Mouse (Mus musculus) heart, postnatal 0 days (tissue): ENCODE data around the gene Sapcd2. TPM values are rescaled to one million over a fixed set of nuclear protein-coding genes. Genes with fewer than 3 reads are reported as not detected.

Experiments used
- ATAC-seq: fragments of 200-750 bp; cut with Nextera tagmentation; 2 replicates; pipeline ENCODE4 v1.8.0; 2017; ENCODE audit warnings: low read depth, moderate number of reproducible peaks, moderate library complexity; ENCODE audit not compliant: insufficient read depth
- DNase-seq: peaks from one replicate; pipeline ENCODE4 v3.0.0-alpha.2; 2016; ENCODE audit warnings: low spot score
- H3K27ac ChIP-seq: fragments of 300-500 bp; sonication (generic); 2 replicates; pipeline ENCODE4 v1.5.1; 2014; ENCODE audit warnings: low read depth, mild to moderate bottlenecking
- H3K27me3 ChIP-seq: fragments of 300-500 bp; sonication (generic); 2 replicates; pipeline ENCODE4 v1.6.1; 2014; ENCODE audit warnings: low read length, mixed read lengths; ENCODE audit not compliant: control insufficient read depth, insufficient read depth
- H3K36me3 ChIP-seq: fragments of 300-500 bp; sonication (generic); replicated peaks from 2 replicates; pipeline ENCODE4 v1.6.1; 2014; ENCODE audit warnings: low read length, mixed read lengths; ENCODE audit not compliant: control insufficient read depth, insufficient read depth
- H3K4me1 ChIP-seq: fragments of 300-500 bp; sonication (generic); 2 replicates; pipeline ENCODE4 v1.6.1; 2014; ENCODE audit warnings: antibody characterized with exemption; ENCODE audit not compliant: control insufficient read depth, insufficient read depth
- H3K4me2 ChIP-seq: fragments of 300-500 bp; sonication (generic); 2 replicates; pipeline ENCODE4 v1.6.1; 2014; ENCODE audit warnings: low read depth, mild to moderate bottlenecking, low read length, moderate library complexity
- H3K4me3 ChIP-seq: fragments of 300-500 bp; sonication (generic); 2 replicates; pipeline ENCODE4 v1.5.1; 2014; ENCODE audit warnings: low read depth, low read length
- H3K9ac ChIP-seq: fragments of 300-500 bp; sonication (generic); replicated peaks from 2 replicates; pipeline ENCODE4 v1.6.1; 2014; ENCODE audit warnings: low read depth, low read length, mixed read lengths
- H3K9me3 ChIP-seq: fragments of 300-500 bp; sonication (generic); replicated peaks from 2 replicates; pipeline ENCODE4 v1.6.1; 2016; ENCODE audit warnings: low read length; ENCODE audit not compliant: control insufficient read depth
- CTCF ChIP-seq: IDR thresholded peaks from 2 replicates; pipeline ENCODE4 v1.5.1; 2016; ENCODE audit warnings: antibody characterized with exemption, control low read depth, low read depth
- EP300 ChIP-seq: IDR thresholded peaks from 2 replicates; pipeline ENCODE4 v1.6.1; 2016; ENCODE audit warnings: antibody characterized with exemption, low read depth
- WGBS: fragments of 180-500 bp; shearing (Covaris S2); extraction: QIAGEN DNeasy Blood & Tissue Kit; methylation state at CpG from one replicate; pipeline ENCODE4 v1.1.7; 2014; 5-methylcytosine and 5-hydroxymethylcytosine counted together
- polyA plus RNA-seq: library from polyadenylated mRNA; unstranded; fragments of >200 nt; fragmentation: Nextera tagmentation; extraction: Ambion mirVana; gene quantifications from 2 replicates; pipeline ENCODE4 v1.2.1, GENCODE M21; 2015
- total RNA-seq: library from RNA; depleted of rRNA; stranded (reverse); fragments of >200 nt; gene quantifications from 2 replicates; pipeline ENCODE4 v1.2.3, GENCODE M21; 2014; ENCODE audit warnings: low replicate concordance; rRNA removed

The Sapcd2 gene
- total and polyA plus RNA-seq, 2 experiments from 2014 or later: 5.6 to 14.0 TPM

DNA sequence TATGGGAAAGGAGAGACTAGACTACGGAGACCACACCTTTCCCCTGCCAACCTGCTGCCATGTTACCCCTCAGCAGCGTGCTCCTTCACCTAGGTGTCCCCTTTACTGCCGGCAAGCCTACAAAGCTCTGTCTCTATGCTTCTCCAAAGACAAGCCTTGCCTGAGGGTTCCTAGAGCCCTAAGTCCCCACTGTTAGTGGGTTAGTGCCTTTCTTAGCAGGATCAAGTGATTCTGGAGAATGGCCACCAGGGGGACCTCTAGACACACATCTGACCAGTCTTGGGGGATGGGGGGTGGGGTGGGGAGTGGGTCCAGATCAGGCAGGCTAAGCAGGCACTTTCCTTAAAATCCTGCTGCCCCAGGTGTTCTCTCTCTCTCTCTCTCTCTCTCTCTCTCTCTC lies 49.8 kb downstream of the Sapcd2 start:
- WGBS: 21% methylated on average over 3 of the region's 3 CpGs

DNA sequence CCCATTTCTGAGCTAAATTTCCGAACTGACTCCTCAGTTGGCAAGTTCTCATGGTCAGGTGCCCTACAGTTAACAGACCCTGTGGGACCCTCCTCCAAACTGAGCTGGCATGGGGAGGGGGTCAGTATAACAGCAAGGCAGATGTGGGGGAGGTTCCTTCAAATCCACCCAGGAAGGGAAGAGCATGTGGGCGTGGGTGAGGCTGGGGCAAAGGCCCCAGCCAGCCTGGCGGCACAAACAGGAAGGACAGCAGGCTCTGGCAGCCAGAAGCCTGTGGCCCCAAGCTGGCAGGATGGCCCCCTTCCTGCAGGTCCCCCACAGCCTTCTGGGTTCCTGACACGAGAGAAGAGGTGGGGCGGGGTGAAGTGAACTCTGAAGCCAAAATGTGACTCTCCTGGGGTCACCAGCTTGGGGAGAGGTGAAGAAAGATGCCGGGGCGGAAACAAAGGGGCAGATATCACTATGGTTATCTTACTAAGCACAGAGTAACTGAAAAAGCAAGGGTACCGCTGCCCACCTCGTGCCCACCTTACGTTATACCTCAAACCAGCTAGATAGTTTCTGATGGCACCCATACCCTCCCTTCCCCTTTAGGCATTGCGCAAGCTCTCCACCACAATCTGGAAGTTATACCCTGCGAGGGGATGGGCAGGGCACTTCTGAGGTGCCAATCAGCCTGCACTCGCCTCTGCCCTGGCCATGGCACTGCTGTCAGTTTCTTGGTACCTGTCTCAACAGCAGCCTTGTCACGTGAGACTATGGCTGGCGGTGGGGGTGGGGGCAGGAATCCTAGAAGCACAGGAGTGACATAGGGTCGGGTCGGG lies 50.7 kb downstream of the Sapcd2 start, which contains the start of gene Fut7:
Gene Fut7, plus strand, starts transcription at position 681 of the 824 bp plus-strand sequence.
- no peak within 1 kb of the TSS for H3K27ac ChIP-seq
- H3K4me2 ChIP-seq: no peak within 1 kb of the TSS
- H3K27me3 ChIP-seq: peaks cover 36% of the 10 kb centered on the region
- H3K9me3 ChIP-seq: no peaks in the 10 kb centered on the region
- H3K36me3 ChIP-seq: no peaks in the 10 kb centered on the region
- no peaks in the 10 kb centered on the region for H3K4me1 ChIP-seq
- 45% methylated on average over 17 of the region's 17 CpGs for WGBS
- H3K9ac ChIP-seq: no peak within 1 kb of the TSS
- no peak within 1 kb of the TSS for H3K4me3 ChIP-seq
- TF ChIP-seq EP300 (no peak), CTCF (no peak)
- ATAC-seq (no peak), DNase-seq (no peak)

More for the DNA sequence above, 49.8 kb downstream of the Sapcd2 start:
- Histone ChIP-seq H3K27me3 (peaks cover 36% of the 10 kb centered on the region), H3K4me3 (no peak overlapping the region), H3K9ac (no peak overlapping the region), H3K27ac (no peak overlapping the region), H3K9me3 (no peaks in the 10 kb centered on the region), H3K36me3 (no peaks in the 10 kb centered on the region), H3K4me1 (no peaks in the 10 kb centered on the region), H3K4me2 (no peak overlapping the region)
- DNase-seq: peak; percentile 39
- no peak for ATAC-seq
- peak; percentile 65 for TF ChIP-seq CTCF
- no peak for TF ChIP-seq EP300

DNA sequence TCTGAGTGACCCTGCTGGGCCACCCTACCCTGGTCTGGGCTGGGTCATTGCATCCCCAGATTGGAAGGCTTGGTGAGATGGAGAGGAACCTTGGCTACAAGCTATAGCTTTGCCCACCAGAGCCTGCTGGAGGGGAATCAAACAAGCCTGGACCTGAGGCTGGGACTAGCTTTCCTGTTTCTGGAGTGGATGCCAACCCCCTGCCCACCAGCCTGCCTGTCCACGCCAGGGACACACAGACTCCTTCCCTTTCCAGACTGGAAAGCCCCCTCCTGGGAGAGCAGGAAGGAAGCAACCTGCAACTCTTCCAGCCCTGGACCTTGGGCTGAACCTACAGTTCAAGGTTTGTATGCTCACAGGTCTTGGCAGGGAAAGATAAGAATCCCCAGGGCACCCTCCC lies 51.5 kb downstream of the Sapcd2 start:
- no peaks in the 10 kb centered on the region for H3K4me1 ChIP-seq
- peaks cover 36% of the 10 kb centered on the region for H3K27me3 ChIP-seq
- no peak overlapping the region for H3K4me2 ChIP-seq
- H3K36me3 ChIP-seq: no peaks in the 10 kb centered on the region
- no peak overlapping the region for H3K4me3 ChIP-seq
- H3K9me3 ChIP-seq: no peaks in the 10 kb centered on the region
- ATAC-seq (no peak), DNase-seq (no peak)
- no peak overlapping the region for H3K9ac ChIP-seq
- 44% methylated on average over 1 of the region's 1 CpGs for WGBS
- TF ChIP-seq EP300: no peak
- TF ChIP-seq CTCF: no peak
- H3K27ac ChIP-seq: no peak overlapping the region

DNA sequence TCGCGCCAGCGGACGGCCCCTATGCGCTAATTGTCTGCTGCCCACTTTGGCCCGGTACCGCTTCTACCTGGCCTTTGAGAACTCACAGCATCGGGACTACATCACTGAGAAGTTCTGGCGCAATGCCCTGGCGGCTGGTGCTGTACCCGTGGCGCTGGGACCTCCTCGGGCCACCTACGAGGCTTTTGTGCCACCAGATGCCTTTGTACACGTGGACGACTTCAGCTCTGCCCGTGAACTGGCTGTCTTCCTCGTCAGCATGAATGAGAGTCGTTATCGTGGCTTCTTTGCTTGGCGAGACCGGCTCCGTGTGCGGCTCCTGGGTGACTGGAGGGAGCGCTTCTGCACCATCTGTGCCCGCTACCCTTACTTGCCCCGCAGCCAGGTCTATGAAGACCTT lies 53.4 kb downstream of the Sapcd2 start:
- H3K36me3 ChIP-seq: no peaks in the 10 kb centered on the region
- 41% methylated on average over 27 of the region's 27 CpGs for WGBS
- DNase-seq (no peak), ATAC-seq (no peak)
- no peak for TF ChIP-seq CTCF
- TF ChIP-seq EP300: no peak
- no peak overlapping the region for H3K9ac ChIP-seq
- no peak overlapping the region for H3K27ac ChIP-seq
- no peaks in the 10 kb centered on the region for H3K9me3 ChIP-seq
- H3K27me3 ChIP-seq: peaks cover 36% of the 10 kb centered on the region
- peaks cover 4% of the 10 kb centered on the region; the same call in 1 of the 2 replicates for H3K4me1 ChIP-seq
- no peak overlapping the region for H3K4me2 ChIP-seq
- no peak overlapping the region for H3K4me3 ChIP-seq

DNA sequence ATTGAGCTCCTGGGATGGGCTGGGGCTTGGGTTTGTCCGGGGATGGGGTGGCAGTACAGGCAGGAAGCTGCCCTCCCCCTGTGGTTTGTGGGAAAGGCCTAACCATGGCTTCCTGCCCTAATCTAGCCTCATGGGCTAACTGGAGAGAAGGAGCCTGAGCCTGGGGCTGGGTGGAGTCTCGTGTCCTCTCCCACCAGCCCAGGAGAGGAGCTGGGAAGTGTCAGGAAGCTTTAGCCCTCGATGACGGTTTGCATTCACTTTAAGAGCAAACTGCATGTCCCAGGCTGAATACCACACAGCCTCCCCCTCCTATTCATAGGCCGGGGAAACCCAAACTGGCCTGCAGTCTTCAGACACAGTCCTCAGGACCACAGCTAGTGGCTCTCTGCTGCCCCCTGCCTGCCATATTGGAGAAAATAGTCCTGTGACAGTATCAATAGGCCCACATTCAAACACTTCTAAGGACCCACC lies 54.6 kb downstream of the Sapcd2 start:
- no peaks in the 10 kb centered on the region for H3K9me3 ChIP-seq
- H3K4me1 ChIP-seq: peaks cover 4% of the 10 kb centered on the region; the same call in 1 of the 2 replicates
- no peak overlapping the region for H3K9ac ChIP-seq
- H3K4me3 ChIP-seq: no peak overlapping the region
- no peak overlapping the region for H3K27ac ChIP-seq
- no peaks in the 10 kb centered on the region for H3K36me3 ChIP-seq
- peaks cover 36% of the 10 kb centered on the region for H3K27me3 ChIP-seq
- WGBS: 25% methylated on average over 5 of the region's 5 CpGs
- TF ChIP-seq EP300 (no peak), CTCF (peak; percentile 84)
- peak; percentile 39 for DNase-seq
- no peak overlapping the region for H3K4me2 ChIP-seq
- ATAC-seq: no peak

DNA sequence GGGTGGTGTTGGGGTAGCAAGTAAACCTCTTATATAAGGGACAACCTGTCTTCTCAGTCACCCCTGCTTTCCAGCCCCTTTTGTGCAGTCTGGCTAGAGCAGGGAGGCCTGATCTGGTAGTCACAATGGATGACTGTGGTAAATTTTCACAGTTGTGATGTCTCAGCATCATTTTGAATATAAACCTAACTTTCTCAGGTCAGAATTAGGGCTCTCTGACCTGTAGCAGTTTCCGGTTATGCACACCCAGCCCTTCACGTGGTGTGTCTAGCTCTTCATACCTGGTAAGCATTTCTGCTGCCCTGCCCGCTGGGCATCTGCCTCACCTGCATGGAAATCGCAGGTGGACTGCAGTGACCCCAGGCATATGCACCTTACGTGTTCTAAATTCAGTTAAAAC lies 55.1 kb downstream of the Sapcd2 start:
- Histone ChIP-seq H3K4me2 (no peak overlapping the region), H3K27me3 (peaks cover 36% of the 10 kb centered on the region), H3K9me3 (no peaks in the 10 kb centered on the region), H3K27ac (no peak overlapping the region), H3K4me1 (peaks cover 4% of the 10 kb centered on the region; the same call in 1 of the 2 replicates), H3K4me3 (no peak overlapping the region), H3K9ac (no peak overlapping the region), H3K36me3 (no peaks in the 10 kb centered on the region)
- DNase-seq (no peak), ATAC-seq (no peak)
- TF ChIP-seq EP300 (no peak), CTCF (no peak)
- WGBS: 83% methylated on average over 5 of the region's 5 CpGs

Other genes with a start within 250 kb of the Sapcd2 start
Only the 30 nearest of the 39 such genes appear.
- gene Nelfb, start 160.8 kb upstream of the Sapcd2 start, total RNA-seq: 49.0 and 63.7 TPM in 2 replicates
- gene Nelfb, start 160.8 kb upstream of the Sapcd2 start, polyA plus RNA-seq: 38.4 and 41.9 TPM in 2 replicates
- gene Stpg3, start 157.7 kb upstream of the Sapcd2 start, total RNA-seq: not detected in 2 replicates
- gene Stpg3, start 157.7 kb upstream of the Sapcd2 start, polyA plus RNA-seq: not detected in 2 replicates
- gene Fam166a, start 153.6 kb upstream of the Sapcd2 start, total RNA-seq: not detected in 2 replicates
- 0.33 TPM in 1 of 2 replicates, not detected in the other for gene Fam166a, start 153.6 kb upstream of the Sapcd2 start, polyA plus RNA-seq
- gene Tubb4b, start 147.6 kb upstream of the Sapcd2 start, total RNA-seq: 665 and 888 TPM in 2 replicates
- 217 and 244 TPM in 2 replicates for gene Tubb4b, start 147.6 kb upstream of the Sapcd2 start, polyA plus RNA-seq
- not detected in 2 replicates for gene Slc34a3, start 138.0 kb upstream of the Sapcd2 start, total RNA-seq
- gene Slc34a3, start 138.0 kb upstream of the Sapcd2 start, polyA plus RNA-seq: not detected in 2 replicates
- not detected in 2 replicates for gene Rnf224, start 135.5 kb upstream of the Sapcd2 start, total RNA-seq
- not detected in 2 replicates for gene Rnf224, start 135.5 kb upstream of the Sapcd2 start, polyA plus RNA-seq
- gene Rnf208, start 130.1 kb upstream of the Sapcd2 start, total RNA-seq: 2.4 and 4.1 TPM in 2 replicates
- gene Rnf208, start 130.1 kb upstream of the Sapcd2 start, polyA plus RNA-seq: 0.92 and 1.1 TPM in 2 replicates
- not detected in 2 replicates for gene Cysrt1, start 129.9 kb upstream of the Sapcd2 start, total RNA-seq
- not detected in 2 replicates for gene Cysrt1, start 129.9 kb upstream of the Sapcd2 start, polyA plus RNA-seq
- gene AL732309.1, start 125.5 kb upstream of the Sapcd2 start, total RNA-seq: 4.8 and 6.9 TPM in 2 replicates
- 0.97 and 1.6 TPM in 2 replicates for gene AL732309.1, start 125.5 kb upstream of the Sapcd2 start, polyA plus RNA-seq
- 35.3 and 42.0 TPM in 2 replicates for gene Tmem203, start 116.9 kb upstream of the Sapcd2 start, total RNA-seq
- 25.6 and 26.5 TPM in 2 replicates for gene Tmem203, start 116.9 kb upstream of the Sapcd2 start, polyA plus RNA-seq
- gene Tprn, start 109.7 kb upstream of the Sapcd2 start, total RNA-seq: 5.2 and 5.4 TPM in 2 replicates
- gene Tprn, start 109.7 kb upstream of the Sapcd2 start, polyA plus RNA-seq: 3.6 and 3.7 TPM in 2 replicates
- 58.9 and 110 TPM in 2 replicates for gene Ssna1, start 99.9 kb upstream of the Sapcd2 start, total RNA-seq
- gene Ssna1, start 99.9 kb upstream of the Sapcd2 start, polyA plus RNA-seq: 111 and 117 TPM in 2 replicates
- 31.4 and 48.6 TPM in 2 replicates for gene Anapc2, start 99.8 kb upstream of the Sapcd2 start, total RNA-seq
- 41.0 and 46.5 TPM in 2 replicates for gene Anapc2, start 99.8 kb upstream of the Sapcd2 start, polyA plus RNA-seq
- gene Tmem210, start 84.2 kb upstream of the Sapcd2 start, total RNA-seq: not detected in 2 replicates
- not detected in 2 replicates for gene Tmem210, start 84.2 kb upstream of the Sapcd2 start, polyA plus RNA-seq
- not detected in 2 replicates for gene Lrrc26, start 82.4 kb upstream of the Sapcd2 start, total RNA-seq
- 1.2 TPM in 1 of 2 replicates, not detected in the other for gene Lrrc26, start 82.4 kb upstream of the Sapcd2 start, polyA plus RNA-seq
- gene Grin1, start 53.1 kb upstream of the Sapcd2 start, total RNA-seq: 0.46 TPM in 1 of 2 replicates, not detected in the other
- gene Grin1, start 53.1 kb upstream of the Sapcd2 start, polyA plus RNA-seq: not detected in 2 replicates
- gene Man1b1, start 40.0 kb upstream of the Sapcd2 start, total RNA-seq: 20.1 and 41.2 TPM in 2 replicates
- gene Man1b1, start 40.0 kb upstream of the Sapcd2 start, polyA plus RNA-seq: 18.8 and 19.5 TPM in 2 replicates
- gene Dpp7, start 16.0 kb upstream of the Sapcd2 start, total RNA-seq: 9.0 and 13.2 TPM in 2 replicates
- gene Dpp7, start 16.0 kb upstream of the Sapcd2 start, polyA plus RNA-seq: 4.3 and 4.6 TPM in 2 replicates
- gene Uap1l1, start 6.6 kb upstream of the Sapcd2 start, total RNA-seq: 1.3 and 10.9 TPM in 2 replicates
- 13.0 and 14.3 TPM in 2 replicates for gene Uap1l1, start 6.6 kb upstream of the Sapcd2 start, polyA plus RNA-seq
- 7.9 and 44.8 TPM in 2 replicates for gene Entpd2, start 23.6 kb downstream of the Sapcd2 start, total RNA-seq
- gene Entpd2, start 23.6 kb downstream of the Sapcd2 start, polyA plus RNA-seq: 3.5 and 4.2 TPM in 2 replicates
- gene Npdc1, start 27.0 kb downstream of the Sapcd2 start, total RNA-seq: 43.0 and 49.7 TPM in 2 replicates
- gene Npdc1, start 27.0 kb downstream of the Sapcd2 start, polyA plus RNA-seq: 21.0 and 24.5 TPM in 2 replicates
- not detected in 2 replicates for gene Fut7, start 50.9 kb downstream of the Sapcd2 start, total RNA-seq
- gene Fut7, start 50.9 kb downstream of the Sapcd2 start, polyA plus RNA-seq: not detected in 2 replicates
- gene Abca2, start 56.4 kb downstream of the Sapcd2 start, total RNA-seq: 27.6 and 32.0 TPM in 2 replicates
- 2.4 and 3.6 TPM in 2 replicates for gene Abca2, start 56.4 kb downstream of the Sapcd2 start, polyA plus RNA-seq
- gene Clic3, start 84.5 kb downstream of the Sapcd2 start, total RNA-seq: 2.4 and 4.5 TPM in 2 replicates
- 6.5 and 7.4 TPM in 2 replicates for gene Clic3, start 84.5 kb downstream of the Sapcd2 start, polyA plus RNA-seq
- 71.9 and 90.7 TPM in 2 replicates for gene Paxx, start 88.8 kb downstream of the Sapcd2 start, total RNA-seq
- gene Paxx, start 88.8 kb downstream of the Sapcd2 start, polyA plus RNA-seq: 42.7 and 45.5 TPM in 2 replicates
- gene Ptgds, start 97.7 kb downstream of the Sapcd2 start, total RNA-seq: 708 and 711 TPM in 2 replicates
- 356 and 359 TPM in 2 replicates for gene Ptgds, start 97.7 kb downstream of the Sapcd2 start, polyA plus RNA-seq
- gene Lcn12, start 121.6 kb downstream of the Sapcd2 start, total RNA-seq: not detected in 2 replicates
- not detected in 2 replicates for gene Lcn12, start 121.6 kb downstream of the Sapcd2 start, polyA plus RNA-seq
- 115 and 141 TPM in 2 replicates for gene Fbxw5, start 128.4 kb downstream of the Sapcd2 start, total RNA-seq
- 70.6 and 76.5 TPM in 2 replicates for gene Fbxw5, start 128.4 kb downstream of the Sapcd2 start, polyA plus RNA-seq
- gene C8g, start 129.4 kb downstream of the Sapcd2 start, total RNA-seq: 1.6 and 9.0 TPM in 2 replicates
- gene C8g, start 129.4 kb downstream of the Sapcd2 start, polyA plus RNA-seq: 2.4 and 4.0 TPM in 2 replicates
- 5.1 and 6.3 TPM in 2 replicates for gene Traf2, start 174.6 kb downstream of the Sapcd2 start, total RNA-seq
- 14.2 and 15.8 TPM in 2 replicates for gene Traf2, start 174.6 kb downstream of the Sapcd2 start, polyA plus RNA-seq